Mouse (Mus musculus) urinary bladder, postnatal 10 days (tissue): ENCODE measurements around the gene Dusp7.
A peak's percentile ranks its signal among the peaks of the same experiment; 100 is the strongest.

Experiments
- DNase-seq: peaks from one replicate; pipeline ENCODE4 v3.0.0; 2022; ENCODE audit warnings: low spot score

Dusp7 gene

GRCm38 (mm10) chr9:106421033-106421864 lies 52.8 kb downstream of the Dusp7 start:
- DNase-seq, result no peak

GRCm38 (mm10) chr9:106421865-106422160 lies 53.4 kb downstream of the Dusp7 start:
- DNase-seq, result peak; percentile 64
